Mouse (Mus musculus) liver, embryonic 11.5 days (tissue): ENCODE measurements at regions not wholly inside any gene's neighbourhood (a gene's known extent, or its start where the extent isn't known, plus 50 kb on each side); places are given as distances from the start of the nearest gene placed in this dataset.
A peak's percentile ranks its signal among the peaks of the same experiment; 100 is the strongest.

ENCODE experiments used
- ATAC-seq: fragments of 200-750 bp; cut with Nextera tagmentation; replicated peaks from 2 replicates; pipeline ENCODE4 v1.8.0; 2017; ENCODE audit warnings: moderate number of reproducible peaks, mild to moderate bottlenecking, moderate TSS enrichment, moderate library complexity; ENCODE audit not compliant: low FRiP score
- DNase-seq: peaks from one replicate; pipeline ENCODE4 v3.0.0-alpha.2; 2017; ENCODE audit warnings: low spot score
- H3K27ac ChIP-seq: fragments of 300-500 bp; sonication (generic); 2 replicates; pipeline ENCODE4 v1.5.1; 2014; ENCODE audit warnings: mild to moderate bottlenecking, low read depth, low read length, control low read depth
- H3K27me3 ChIP-seq: fragments of 300-500 bp; sonication (generic); replicated peaks from 2 replicates; pipeline ENCODE4 v1.6.1; 2014; ENCODE audit warnings: low read length, mixed read lengths; ENCODE audit not compliant: control insufficient read depth, insufficient read depth
- H3K36me3 ChIP-seq: fragments of 300-500 bp; sonication (generic); 2 replicates; pipeline ENCODE4 v1.6.1; 2014; ENCODE audit warnings: mild to moderate bottlenecking, low read length, moderate library complexity, mixed read lengths; ENCODE audit not compliant: control insufficient read depth, insufficient read depth
- H3K4me1 ChIP-seq: fragments of 300-500 bp; sonication (generic); replicated peaks from 2 replicates; pipeline ENCODE4 v1.6.1; 2014; ENCODE audit warnings: low read length, mixed read lengths; ENCODE audit not compliant: control insufficient read depth, insufficient read depth
- H3K4me2 ChIP-seq: fragments of 300-500 bp; sonication (generic); 2 replicates; pipeline ENCODE4 v1.6.1; 2014; ENCODE audit warnings: mild to moderate bottlenecking, control low read depth, moderate library complexity
- H3K4me3 ChIP-seq: fragments of 300-500 bp; sonication (generic); 2 replicates; pipeline ENCODE4 v1.5.1; 2014; ENCODE audit warnings: low read depth, low read length, control low read depth
- H3K9ac ChIP-seq: fragments of 300-500 bp; sonication (generic); 2 replicates; pipeline ENCODE4 v1.6.1; 2014; ENCODE audit warnings: low read depth, low read length, control low read depth
- H3K9me3 ChIP-seq: fragments of 300-500 bp; sonication (generic); 2 replicates; pipeline ENCODE4 v1.6.1; 2016; ENCODE audit warnings: low read length, inconsistent platforms, mixed read lengths; ENCODE audit not compliant: control insufficient read depth
- WGBS: fragments of 180-500 bp; shearing (Covaris S2); extraction: QIAGEN DNeasy Blood & Tissue Kit; methylation state at CpG from one replicate; pipeline ENCODE4 v1.1.7; 2014; 5-methylcytosine and 5-hydroxymethylcytosine counted together

- H3K4me2 ChIP-seq, result no peak overlapping the region
- no peaks in the 10 kb centered on the region for H3K36me3 ChIP-seq
- H3K27ac ChIP-seq, result no peak overlapping the region
- DNase-seq, result no peak
- no peak overlapping the region for H3K4me3 ChIP-seq
- WGBS, result 85% methylated on average over 7 of the region's 7 CpGs
- H3K27me3 ChIP-seq, result no peaks in the 10 kb centered on the region
- H3K9me3 ChIP-seq, result no peaks in the 10 kb centered on the region
- no peaks in the 10 kb centered on the region for H3K4me1 ChIP-seq
- no peak overlapping the region for H3K9ac ChIP-seq
- ATAC-seq, result no peak
Measured at GRCm38 (mm10) chr3:52854560-52854959, 162.5 kb downstream of the Cog6 start.

GRCm38 (mm10) chr3:52853126-52853525 is 163.9 kb downstream of the Cog6 start:
- WGBS, result 80% methylated on average over 3 of the region's 3 CpGs
- ATAC-seq (no peak), DNase-seq (no peak)
- Histone ChIP-seq H3K4me3 (no peak overlapping the region), H3K27me3 (no peaks in the 10 kb centered on the region), H3K27ac (no peak overlapping the region), H3K4me1 (no peaks in the 10 kb centered on the region), H3K36me3 (no peaks in the 10 kb centered on the region), H3K9ac (no peak overlapping the region), H3K4me2 (no peak overlapping the region), H3K9me3 (no peaks in the 10 kb centered on the region)

- ATAC-seq (no peak), DNase-seq (no peak)
- no peaks in the 10 kb centered on the region for H3K9me3 ChIP-seq
- no peaks in the 10 kb centered on the region for H3K27me3 ChIP-seq
- H3K4me3 ChIP-seq, result no peak overlapping the region
- no peaks in the 10 kb centered on the region for H3K36me3 ChIP-seq
- no peak overlapping the region for H3K9ac ChIP-seq
- H3K27ac ChIP-seq, result no peak overlapping the region
- no peak overlapping the region for H3K4me2 ChIP-seq
- no peaks in the 10 kb centered on the region for H3K4me1 ChIP-seq
Measured at GRCm38 (mm10) chr3:52845166-52845565, 171.9 kb downstream of the Cog6 start.

GRCm38 (mm10) chr3:52843998-52844397 is 173.0 kb downstream of the Cog6 start:
- no peak overlapping the region for H3K27ac ChIP-seq
- no peaks in the 10 kb centered on the region for H3K27me3 ChIP-seq
- no peak overlapping the region for H3K4me2 ChIP-seq
- DNase-seq (peak; percentile 54), ATAC-seq (no peak)
- 29% methylated on average over 7 of the region's 7 CpGs for WGBS
- no peaks in the 10 kb centered on the region for H3K36me3 ChIP-seq
- H3K4me1 ChIP-seq, result no peaks in the 10 kb centered on the region
- H3K9me3 ChIP-seq, result no peaks in the 10 kb centered on the region
- H3K9ac ChIP-seq, result no peak overlapping the region
- H3K4me3 ChIP-seq, result no peak overlapping the region

- no peak overlapping the region for H3K4me2 ChIP-seq
- H3K27me3 ChIP-seq, result no peaks in the 10 kb centered on the region
- H3K27ac ChIP-seq, result no peak overlapping the region
- H3K4me1 ChIP-seq, result no peaks in the 10 kb centered on the region
- no peak overlapping the region for H3K9ac ChIP-seq
- H3K4me3 ChIP-seq, result no peak overlapping the region
- ATAC-seq (no peak), DNase-seq (no peak)
- no peaks in the 10 kb centered on the region for H3K9me3 ChIP-seq
- H3K36me3 ChIP-seq, result no peaks in the 10 kb centered on the region
- WGBS, result 78% methylated on average over 10 of the region's 10 CpGs
Measured at GRCm38 (mm10) chr3:52842866-52843425, 174.1 kb downstream of the Cog6 start.

GRCm38 (mm10) chr3:52840160-52840953 is 176.7 kb downstream of the Cog6 start:
- 48% methylated on average over 12 of the region's 12 CpGs for WGBS
- Histone ChIP-seq H3K27ac (no peak overlapping the region), H3K4me3 (no peak overlapping the region), H3K9me3 (no peaks in the 10 kb centered on the region), H3K27me3 (no peaks in the 10 kb centered on the region), H3K9ac (no peak overlapping the region), H3K4me2 (no peak overlapping the region), H3K4me1 (no peaks in the 10 kb centered on the region), H3K36me3 (no peaks in the 10 kb centered on the region)
- DNase-seq (no peak), ATAC-seq (no peak)

- Histone ChIP-seq H3K4me2 (no peak overlapping the region), H3K9ac (no peak overlapping the region), H3K4me1 (no peaks in the 10 kb centered on the region), H3K27me3 (no peaks in the 10 kb centered on the region), H3K36me3 (no peaks in the 10 kb centered on the region), H3K4me3 (no peak overlapping the region), H3K27ac (no peak overlapping the region), H3K9me3 (no peaks in the 10 kb centered on the region)
- ATAC-seq (no peak), DNase-seq (no peak)
- 86% methylated on average over 14 of the region's 14 CpGs for WGBS
Measured at GRCm38 (mm10) chr3:52838020-52838419, 179.0 kb downstream of the Cog6 start.

- no peaks in the 10 kb centered on the region for H3K36me3 ChIP-seq
- WGBS, result 60% methylated on average over 4 of the region's 4 CpGs
- H3K9me3 ChIP-seq, result no peaks in the 10 kb centered on the region
- H3K4me2 ChIP-seq, result no peak overlapping the region
- H3K4me3 ChIP-seq, result no peak overlapping the region
- DNase-seq (no peak), ATAC-seq (no peak)
- no peaks in the 10 kb centered on the region for H3K4me1 ChIP-seq
- H3K9ac ChIP-seq, result no peak overlapping the region
- H3K27me3 ChIP-seq, result no peaks in the 10 kb centered on the region
- H3K27ac ChIP-seq, result no peak overlapping the region
Measured at GRCm38 (mm10) chr3:52837527-52837926, 179.5 kb downstream of the Cog6 start.

- no peak overlapping the region for H3K4me2 ChIP-seq
- DNase-seq (no peak), ATAC-seq (no peak)
- no peak overlapping the region for H3K4me3 ChIP-seq
- no peak overlapping the region for H3K9ac ChIP-seq
- H3K4me1 ChIP-seq, result no peaks in the 10 kb centered on the region
- H3K27me3 ChIP-seq, result no peaks in the 10 kb centered on the region
- 51% methylated on average over 8 of the region's 8 CpGs for WGBS
- H3K9me3 ChIP-seq, result no peaks in the 10 kb centered on the region
- H3K27ac ChIP-seq, result no peak overlapping the region
- no peaks in the 10 kb centered on the region for H3K36me3 ChIP-seq
Measured at GRCm38 (mm10) chr3:52836780-52837179, 180.3 kb downstream of the Cog6 start.
